Mouse (Mus musculus): ENCODE data around the gene Map3k7cl.

DNA sequence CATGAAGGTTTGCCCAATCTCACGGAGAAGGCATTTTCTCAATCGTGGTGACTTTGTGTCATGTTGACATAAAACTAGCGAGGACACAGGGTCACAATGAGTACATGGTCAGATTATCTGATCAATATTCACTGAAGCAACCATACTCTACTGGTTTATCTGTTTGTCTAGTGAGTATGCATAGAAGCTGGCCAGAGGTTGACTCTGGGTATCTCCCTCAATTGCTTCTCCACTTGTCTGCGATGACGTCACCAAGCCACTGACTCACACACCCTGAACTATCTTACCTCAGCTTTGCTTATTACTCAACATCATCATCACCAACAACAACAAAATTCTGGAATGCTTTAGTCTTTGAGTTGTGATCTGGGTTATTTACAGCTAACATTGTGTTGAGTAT is 28.9 kb upstream of the Map3k7cl start:
- TF ChIP-seq POLR2A (IDR thresholded peaks at IDR 0.05; ENCODE audit: borderline replicate concordance, insufficient read depth, low read length) = no peak
- TF ChIP-seq CTCF (IDR thresholded peaks at IDR 0.05; ENCODE audit: borderline replicate concordance, insufficient read depth, low read depth, low read length) = no peak
